Mouse (Mus musculus): ENCODE data around the gene D17Wsu92e. TPM values are rescaled to one million over a fixed set of nuclear protein-coding genes. Genes with fewer than 3 reads are reported as not detected.

Gene D17Wsu92e
- polyA plus RNA-seq, 2 experiments: 10.7 to 24.2 TPM

DNA sequence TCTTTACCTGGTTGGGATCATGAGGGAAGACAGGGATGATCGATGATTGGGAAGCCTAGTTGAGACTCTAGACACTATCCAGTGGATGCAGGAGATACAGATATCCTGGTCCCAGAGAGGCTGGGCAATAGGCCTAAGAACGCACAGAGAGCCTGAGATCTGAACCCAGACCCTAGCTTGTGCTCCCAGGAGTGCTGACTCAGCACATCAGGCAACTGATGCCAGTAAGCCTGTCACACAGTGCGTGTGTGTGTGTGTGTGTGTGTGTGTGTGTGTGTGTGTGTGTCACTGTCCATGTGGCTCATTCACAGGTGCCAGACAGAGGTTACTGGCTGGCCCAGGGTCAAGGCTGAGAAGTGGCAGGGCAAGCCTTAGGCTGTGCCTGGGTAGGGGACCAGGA lies 87.8 kb downstream of the D17Wsu92e start:
- 64% methylated on average over 3 of the region's 3 CpGs for WGBS (ENCODE audit: insufficient replicate concordance)
- ATAC-seq (ENCODE audit: insufficient read depth): no peak
- no peaks in the 10 kb centered on the region for H3K27me3 ChIP-seq (ENCODE audit: control insufficient read depth, insufficient read depth, low read length)
- H3K4me2 ChIP-seq (ENCODE audit: low read depth): no peak overlapping the region
- no peak overlapping the region for H3K4me3 ChIP-seq (ENCODE audit: insufficient read depth in 1 of 2, low read depth in 2 of 2, low read length in 2 of 2)
- no peak overlapping the region for H3K27ac ChIP-seq
- H3K9me3 ChIP-seq (ENCODE audit: control insufficient read depth, low read length): no peaks in the 10 kb centered on the region
- TF ChIP-seq EP300 (IDR thresholded peaks at IDR 0.05; ENCODE audit: low read depth) (no peak), CTCF (IDR thresholded peaks at IDR 0.05; ENCODE audit: low read depth) (no peak)
- DNase-seq (ENCODE audit: low read depth in 3 of 3, low spot score in 3 of 3): no peak
- H3K9ac ChIP-seq (replicated peaks): no peak overlapping the region
- peaks cover 0 to 8% of the 10 kb centered on the region in 2 experiments; a peak in 2 of 4 replicates for H3K4me1 ChIP-seq (replicated peaks; ENCODE audit: control insufficient read depth in 2 of 2, insufficient read depth in 2 of 2, low read length in 1 of 2)
- H3K36me3 ChIP-seq (replicated peaks; ENCODE audit: control insufficient read depth, insufficient read depth, low read depth): no peaks in the 10 kb centered on the region

- Histone ChIP-seq H3K27ac (no peak overlapping the region), H3K9me3 (ENCODE audit: control insufficient read depth, low read length) (no peaks in the 10 kb centered on the region), H3K4me2 (ENCODE audit: low read depth) (no peak overlapping the region), H3K36me3 (replicated peaks; ENCODE audit: control insufficient read depth, insufficient read depth, low read depth) (no peaks in the 10 kb centered on the region), H3K9ac (replicated peaks) (no peak overlapping the region), H3K27me3 (ENCODE audit: control insufficient read depth, insufficient read depth, low read length) (no peaks in the 10 kb centered on the region), H3K4me3 (ENCODE audit: insufficient read depth in 1 of 2, low read depth in 2 of 2, low read length in 2 of 2) (no peak overlapping the region), H3K4me1 (replicated peaks; ENCODE audit: control insufficient read depth in 2 of 2, insufficient read depth in 2 of 2, low read length in 1 of 2) (peaks cover 0 to 8% of the 10 kb centered on the region in 2 experiments; a peak in 2 of 4 replicates)
- no peak for DNase-seq (ENCODE audit: low read depth in 3 of 3, low spot score in 3 of 3)
- WGBS (ENCODE audit: insufficient replicate concordance): 40% methylated on average over 5 of the region's 5 CpGs
- TF ChIP-seq CTCF (IDR thresholded peaks at IDR 0.05; ENCODE audit: low read depth) (no peak), EP300 (IDR thresholded peaks at IDR 0.05; ENCODE audit: low read depth) (no peak)
- no peak for ATAC-seq (ENCODE audit: insufficient read depth)
Measured at GRCm38 (mm10) chr17:27732152-27732551, 88.3 kb downstream of the D17Wsu92e start.

DNA sequence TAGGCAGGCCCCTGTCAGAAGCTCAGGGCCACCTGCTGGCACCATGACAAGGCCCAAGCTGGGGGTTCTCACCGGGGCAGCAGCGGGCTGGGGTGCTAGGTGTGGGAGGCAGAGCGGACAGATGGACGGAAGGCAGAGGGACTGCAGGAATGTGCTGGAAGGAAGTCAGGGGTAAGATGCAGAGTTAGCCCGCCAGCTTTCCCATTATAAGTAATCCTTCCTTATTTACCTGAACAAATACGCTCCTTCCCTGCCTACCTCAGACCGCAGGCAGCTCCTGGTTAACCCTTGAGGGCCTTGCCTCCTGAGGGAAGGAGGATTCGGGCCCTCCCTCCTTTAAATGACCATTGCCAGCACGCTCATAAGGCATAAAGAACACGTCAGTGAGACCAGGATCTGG lies 91.7 kb downstream of the D17Wsu92e start, which contains the start of gene Spdef:
Gene Spdef, minus strand, starts transcription at position 186 of the 400 bp plus-strand sequence.
- Histone ChIP-seq H3K9me3 (ENCODE audit: control insufficient read depth, low read length) (no peaks in the 10 kb centered on the region), H3K4me1 (replicated peaks; ENCODE audit: control insufficient read depth in 2 of 2, insufficient read depth in 2 of 2, low read length in 1 of 2) (no peaks in the 10 kb centered on the region), H3K36me3 (replicated peaks; ENCODE audit: control insufficient read depth, insufficient read depth, low read depth) (no peaks in the 10 kb centered on the region), H3K27me3 (ENCODE audit: control insufficient read depth, insufficient read depth, low read length) (no peaks in the 10 kb centered on the region; the same call in 1 of the 2 replicates), H3K4me2 (ENCODE audit: low read depth) (no peak within 1 kb of the TSS), H3K4me3 (ENCODE audit: insufficient read depth in 1 of 2, low read depth in 2 of 2, low read length in 2 of 2) (no peak within 1 kb of the TSS), H3K9ac (replicated peaks) (no peak within 1 kb of the TSS), H3K27ac (no peak within 1 kb of the TSS)
- ATAC-seq (ENCODE audit: insufficient read depth): no peak
- TF ChIP-seq CTCF (IDR thresholded peaks at IDR 0.05; ENCODE audit: low read depth): no peak
- TF ChIP-seq EP300 (IDR thresholded peaks at IDR 0.05; ENCODE audit: low read depth): no peak
- 66% methylated on average over 10 of the region's 10 CpGs for WGBS (ENCODE audit: insufficient replicate concordance)
- no peak for DNase-seq (ENCODE audit: low read depth in 3 of 3, low spot score in 3 of 3)

- Histone ChIP-seq H3K4me3 (ENCODE audit: insufficient read depth in 1 of 2, low read depth in 2 of 2, low read length in 2 of 2) (no peak overlapping the region), H3K9me3 (ENCODE audit: control insufficient read depth, low read length) (no peaks in the 10 kb centered on the region), H3K36me3 (replicated peaks; ENCODE audit: control insufficient read depth, insufficient read depth, low read depth) (no peaks in the 10 kb centered on the region), H3K4me1 (replicated peaks; ENCODE audit: control insufficient read depth in 2 of 2, insufficient read depth in 2 of 2, low read length in 1 of 2) (no peaks in the 10 kb centered on the region), H3K9ac (replicated peaks) (no peak overlapping the region), H3K27me3 (ENCODE audit: control insufficient read depth, insufficient read depth, low read length) (no peaks in the 10 kb centered on the region; the same call in 1 of the 2 replicates), H3K27ac (no peak overlapping the region), H3K4me2 (ENCODE audit: low read depth) (no peak overlapping the region)
- ATAC-seq (ENCODE audit: insufficient read depth) (no peak), DNase-seq (ENCODE audit: low read depth in 3 of 3, low spot score in 3 of 3) (no peak)
- WGBS (ENCODE audit: insufficient replicate concordance): 36% methylated on average over 7 of the region's 7 CpGs
- TF ChIP-seq EP300 (IDR thresholded peaks at IDR 0.05; ENCODE audit: low read depth): no peak
- TF ChIP-seq CTCF (IDR thresholded peaks at IDR 0.05; ENCODE audit: low read depth): no peak
Measured at GRCm38 (mm10) chr17:27726527-27726926, 93.9 kb downstream of the D17Wsu92e start.

GRCm38 (mm10) chr17:27725412-27725811 lies 95.0 kb downstream of the D17Wsu92e start:
- Histone ChIP-seq H3K9me3 (ENCODE audit: control insufficient read depth, low read length) (no peaks in the 10 kb centered on the region), H3K4me2 (ENCODE audit: low read depth) (no peak overlapping the region), H3K27me3 (ENCODE audit: control insufficient read depth, insufficient read depth, low read length) (no peaks in the 10 kb centered on the region; the same call in 1 of the 2 replicates), H3K4me1 (replicated peaks; ENCODE audit: control insufficient read depth in 2 of 2, insufficient read depth in 2 of 2, low read length in 1 of 2) (no peaks in the 10 kb centered on the region), H3K27ac (no peak overlapping the region), H3K4me3 (ENCODE audit: insufficient read depth in 1 of 2, low read depth in 2 of 2, low read length in 2 of 2) (no peak overlapping the region), H3K9ac (replicated peaks) (no peak overlapping the region), H3K36me3 (replicated peaks; ENCODE audit: control insufficient read depth, insufficient read depth, low read depth) (no peaks in the 10 kb centered on the region)
- TF ChIP-seq CTCF (IDR thresholded peaks at IDR 0.05; ENCODE audit: low read depth) (no peak), EP300 (IDR thresholded peaks at IDR 0.05; ENCODE audit: low read depth) (no peak)
- ATAC-seq (ENCODE audit: insufficient read depth): no peak
- WGBS (ENCODE audit: insufficient replicate concordance): 19% methylated on average over 10 of the region's 10 CpGs
- DNase-seq (ENCODE audit: low read depth in 3 of 3, low spot score in 3 of 3): no peak

All from liver, embryonic 14.5 days (tissue).